Mouse (Mus musculus): ENCODE results near the gene Pou4f2.

Pou4f2 gene

DNA sequence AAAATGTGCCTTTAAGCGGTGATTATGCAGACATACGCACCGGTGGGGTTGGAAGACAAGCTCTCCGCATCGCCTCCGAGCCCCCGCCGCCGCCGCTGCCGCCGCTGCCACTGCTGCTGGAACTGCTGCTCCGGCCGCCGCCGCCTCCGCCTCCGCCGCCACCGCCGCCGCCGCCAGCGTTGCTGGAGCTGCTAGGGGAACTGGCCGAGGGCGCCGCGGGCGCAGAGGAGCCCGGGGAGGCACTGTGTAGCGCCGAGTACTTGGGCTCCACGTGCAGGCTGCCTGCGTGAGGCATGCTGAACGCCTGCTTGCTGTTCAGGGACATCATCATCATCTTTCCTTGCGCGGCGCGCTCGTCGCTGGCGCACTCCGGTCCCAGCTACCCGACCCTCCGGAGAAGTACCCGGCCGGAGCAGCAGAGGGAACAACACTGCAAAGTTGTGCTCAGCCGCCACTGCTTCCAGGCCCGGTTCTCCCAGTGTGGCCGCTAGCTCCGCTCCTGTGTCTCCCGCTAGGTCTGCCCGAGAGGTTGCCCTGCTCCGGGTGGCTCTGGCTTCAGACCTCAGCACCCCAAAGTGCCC, at the start of gene Pou4f2:
Pou4f2 (minus strand) TSS at position 575 of the 581 bp plus-strand sequence.
- no peak for DNase-seq

DNA sequence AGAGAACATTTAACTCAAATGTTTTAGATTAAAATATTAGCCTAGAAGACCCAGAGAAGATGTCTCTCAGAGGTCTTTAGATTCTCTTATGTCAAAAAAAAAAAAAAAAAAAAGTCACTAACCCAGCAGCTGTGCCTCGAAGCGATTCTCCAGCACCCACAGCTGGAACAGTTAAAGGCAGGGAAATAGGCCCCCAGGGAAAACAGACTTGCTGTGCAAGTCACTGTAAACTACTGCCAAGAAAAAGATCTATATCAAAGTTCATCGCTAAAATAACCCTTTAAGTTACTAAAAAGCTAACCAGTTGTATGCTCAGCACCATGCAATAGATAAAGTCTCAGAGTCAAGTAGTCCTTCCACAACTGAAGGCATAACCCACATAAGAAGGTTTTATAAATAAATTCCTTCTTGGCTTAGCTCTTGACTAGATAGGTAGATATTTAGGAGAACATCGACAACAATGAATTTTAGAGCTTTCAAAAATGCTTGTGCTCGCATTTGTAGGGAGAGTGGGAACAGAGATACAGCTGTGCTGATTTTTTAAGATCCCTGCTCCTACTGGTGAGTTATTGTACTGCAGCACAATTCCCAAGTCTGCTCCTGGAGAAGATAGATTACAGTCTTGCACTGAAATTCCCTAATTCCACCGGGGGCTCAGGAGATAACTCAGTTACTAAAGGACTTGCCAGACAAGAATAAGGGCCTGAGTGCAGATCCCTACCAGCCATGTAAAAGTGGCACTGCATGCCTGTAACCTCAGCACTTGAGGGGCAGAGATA, 40.8 kb upstream of the Pou4f2 start:
- no peak for DNase-seq

DNA sequence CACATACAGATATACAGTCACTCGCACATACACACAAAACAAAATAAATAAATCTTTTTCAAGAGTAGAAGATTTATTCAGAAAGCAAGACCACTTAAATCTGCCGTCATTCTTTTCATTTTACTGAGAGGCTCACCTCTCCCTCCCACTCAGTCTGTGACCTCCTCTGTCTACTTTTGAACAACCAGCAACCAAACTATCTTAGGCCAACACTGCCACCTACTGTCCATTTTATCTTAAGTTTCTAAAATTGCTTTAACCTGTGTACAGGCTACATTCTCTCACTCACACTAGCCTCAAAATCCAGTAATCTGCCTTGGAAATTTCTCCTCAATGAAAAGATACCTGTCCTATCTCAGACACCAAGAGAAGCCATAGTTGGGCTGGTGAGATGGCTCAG, 31.4 kb upstream of the Pou4f2 start:
- DNase-seq, result no peak

DNA sequence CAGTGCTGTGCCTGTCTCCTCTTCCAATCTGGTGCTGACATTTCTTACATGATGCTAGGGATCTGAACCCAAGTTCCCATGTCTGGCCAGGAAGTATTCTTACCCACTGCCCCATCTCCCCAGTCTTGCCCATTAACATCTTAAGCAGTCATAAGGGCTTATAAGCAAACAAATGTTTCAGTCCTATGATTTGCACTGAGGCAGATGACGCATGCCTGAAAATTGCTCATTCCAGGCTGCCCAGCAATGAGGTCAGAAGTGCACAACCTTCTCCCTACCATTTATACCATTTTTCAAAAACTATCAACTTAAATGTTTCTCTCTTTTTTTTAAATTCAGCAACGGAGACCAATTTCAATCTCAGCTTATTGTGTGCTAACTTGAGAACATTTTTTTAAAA, 27.5 kb upstream of the Pou4f2 start:
- DNase-seq, result no peak

DNA sequence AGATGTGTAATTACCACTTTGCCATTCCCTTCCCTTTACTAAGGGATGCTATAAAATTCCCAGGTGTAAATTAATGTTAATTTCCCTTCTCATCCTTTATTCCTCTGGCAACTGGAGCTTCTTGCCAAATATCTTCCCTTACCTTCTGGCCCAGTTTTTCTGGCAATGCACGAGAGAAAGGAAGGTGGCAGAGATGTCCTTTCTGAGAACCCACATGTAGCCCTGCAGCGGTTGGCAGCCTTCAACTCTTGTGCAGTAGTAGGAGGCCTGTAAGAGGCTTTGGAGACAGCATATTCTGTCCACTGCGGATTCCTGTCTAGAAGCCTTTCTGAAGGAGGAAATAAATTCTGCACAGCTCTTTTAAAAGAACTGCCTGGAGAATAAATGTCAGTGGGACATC, 20.0 kb upstream of the Pou4f2 start:
- DNase-seq, result no peak

DNA sequence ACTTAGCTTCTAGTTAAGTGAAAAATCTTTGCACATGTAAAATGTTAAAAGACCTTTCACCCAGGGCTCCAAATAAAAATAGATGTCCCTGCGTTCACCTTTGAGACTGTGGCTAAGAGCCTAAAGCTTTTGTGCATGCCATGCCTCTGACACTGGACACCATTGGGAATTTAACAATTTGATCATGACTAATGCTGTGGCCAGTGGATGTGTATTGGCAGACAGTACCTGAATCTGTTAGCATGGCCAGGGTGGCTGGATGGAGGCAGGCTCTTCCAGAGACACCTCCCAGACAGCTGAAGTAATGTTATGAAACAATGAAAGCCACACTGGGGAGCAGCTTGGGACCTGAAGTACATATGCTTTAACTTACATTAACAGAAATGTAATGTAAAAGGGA, 6.3 kb upstream of the Pou4f2 start:
- DNase-seq, result no peak

DNA sequence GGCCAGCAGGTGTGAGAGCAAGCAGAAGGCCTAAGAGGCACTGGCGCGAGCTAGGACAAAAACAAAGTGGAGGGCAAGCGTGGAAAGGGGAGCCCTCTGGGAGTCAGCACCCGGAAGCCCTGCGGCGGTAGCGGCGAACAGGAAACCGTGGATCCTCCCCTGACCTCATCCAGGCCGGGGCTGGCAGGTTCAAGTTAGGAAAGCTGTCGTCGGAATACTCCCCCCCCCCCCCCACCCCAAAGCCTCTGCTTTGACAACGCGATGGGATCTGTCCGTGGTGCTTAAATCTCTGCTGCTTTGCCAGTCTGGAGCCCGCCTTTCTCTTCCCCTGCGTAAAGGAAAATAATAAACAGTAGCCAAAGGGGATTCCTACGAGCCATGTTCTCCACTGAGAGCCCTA, 1.7 kb upstream of the Pou4f2 start:
- no peak for DNase-seq

DNA sequence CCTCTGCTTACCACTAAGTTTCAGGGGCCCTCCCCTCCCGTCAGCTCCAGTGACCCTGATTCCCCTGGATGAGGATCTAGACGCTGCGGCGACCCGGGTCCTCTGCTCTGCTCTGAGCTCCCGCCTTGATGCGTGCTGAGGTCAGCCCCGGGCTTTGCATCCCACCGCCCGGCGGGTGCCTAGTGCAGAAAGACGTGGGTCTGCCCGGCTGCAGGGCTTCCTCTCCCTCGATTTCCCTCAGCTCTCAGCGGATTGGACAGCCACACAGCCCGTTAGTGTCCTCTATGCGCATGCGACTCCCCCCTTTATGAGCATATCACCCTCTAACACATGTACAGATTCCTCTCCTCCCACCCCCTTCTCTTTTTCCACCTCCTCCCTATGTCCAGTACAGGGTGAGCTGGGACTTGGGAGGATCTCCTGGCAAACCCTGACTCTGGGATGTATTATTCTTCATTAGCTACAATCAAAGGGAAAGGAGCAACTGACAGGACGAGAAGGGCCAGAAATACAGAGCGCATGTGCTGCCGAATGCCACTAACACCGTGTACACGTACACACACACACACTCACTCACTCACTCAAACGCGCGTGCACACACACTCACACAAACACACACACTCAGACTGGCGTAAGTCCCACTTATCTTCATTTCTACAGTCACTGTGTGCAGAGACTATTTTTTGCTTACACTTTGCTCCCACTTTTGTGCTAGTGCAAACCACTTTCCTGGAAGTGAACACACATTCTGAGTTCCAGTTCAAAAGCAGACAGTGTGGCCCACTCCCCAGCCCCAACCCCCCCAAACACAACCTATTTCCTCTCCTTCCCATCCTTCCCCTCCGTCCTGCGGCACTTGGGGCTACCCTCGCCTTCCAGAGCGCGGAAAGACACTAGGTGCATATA, 948 bp upstream of the Pou4f2 start:
- no peak for DNase-seq

DNA sequence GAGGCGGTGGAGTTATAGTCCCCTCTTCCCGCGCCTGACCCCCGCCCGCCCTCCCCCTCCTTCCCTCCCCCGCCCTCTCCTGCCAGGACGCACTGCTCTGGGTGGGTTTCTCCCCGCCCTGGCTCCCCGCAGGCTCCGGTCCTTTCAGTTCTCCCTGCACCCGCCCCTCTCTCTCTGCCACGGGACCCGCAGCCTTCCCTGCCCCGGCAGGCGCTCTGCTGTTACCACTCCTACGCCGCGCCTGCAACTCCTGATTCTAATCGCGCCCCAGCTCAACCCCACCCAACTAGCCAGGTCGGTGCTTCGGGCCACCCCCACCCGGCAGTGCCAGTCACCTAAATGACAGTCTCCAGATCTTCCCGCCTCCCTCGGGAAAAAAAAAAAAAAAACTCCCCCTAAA, 216 bp upstream of the Pou4f2 start:
- DNase-seq, result no peak

DNA sequence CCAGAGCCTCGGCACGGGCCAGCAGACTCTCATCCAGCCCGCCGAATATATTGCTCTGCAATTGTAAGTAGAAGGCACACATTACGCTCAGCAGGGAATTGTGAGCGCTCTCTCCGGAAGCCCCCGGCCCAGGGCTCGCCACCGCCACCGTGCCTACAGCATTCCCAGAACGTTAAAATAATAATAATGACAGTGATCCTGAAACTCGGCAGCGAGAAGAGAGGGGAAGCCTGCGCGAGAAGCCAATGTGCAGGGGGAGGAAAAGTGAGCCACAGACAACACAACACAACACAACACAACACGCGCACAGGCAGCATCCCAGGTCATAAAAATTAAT, 853 bp downstream of the Pou4f2 start:
- no peak for DNase-seq

DNA sequence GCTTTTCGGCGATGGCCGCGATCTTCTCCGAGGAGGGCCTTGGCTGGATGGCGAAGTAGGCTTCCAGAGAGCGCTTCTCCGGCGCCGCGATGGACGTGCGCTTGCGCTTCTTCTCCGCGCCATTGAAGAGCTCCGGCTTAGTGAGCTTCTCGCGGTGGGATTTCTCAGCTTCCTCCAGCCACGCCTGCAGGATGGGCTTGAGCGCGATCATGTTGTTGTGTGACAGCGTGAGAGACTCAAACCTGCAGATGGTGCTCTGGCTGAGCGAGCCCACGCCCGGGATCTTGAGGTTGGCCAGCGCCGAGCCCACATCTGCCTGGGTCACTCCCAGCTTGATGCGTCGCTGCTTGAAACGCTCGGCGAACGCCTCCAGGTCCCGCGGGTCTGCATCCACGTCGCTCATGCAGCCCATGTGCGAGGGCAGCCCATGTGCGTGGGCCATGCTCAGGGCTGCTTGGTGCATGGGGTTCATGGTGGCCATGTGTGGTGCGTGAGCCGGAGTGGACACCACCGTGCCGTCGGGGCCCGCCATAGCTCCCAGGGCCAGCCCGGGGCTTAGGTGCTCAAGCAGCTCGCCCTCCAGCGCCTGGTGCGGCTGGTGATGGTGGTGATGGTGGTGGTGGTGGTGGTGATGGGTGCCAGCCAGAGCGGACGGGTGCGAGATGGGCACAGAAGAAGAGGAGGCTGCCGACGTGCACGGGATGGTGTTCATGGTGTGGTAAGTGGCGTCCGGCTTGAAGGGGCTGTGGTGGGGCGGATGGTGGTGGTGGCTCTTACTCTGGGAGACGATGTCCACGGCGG, 1.4 kb downstream of the Pou4f2 start:
- DNase-seq, result no peak

DNA sequence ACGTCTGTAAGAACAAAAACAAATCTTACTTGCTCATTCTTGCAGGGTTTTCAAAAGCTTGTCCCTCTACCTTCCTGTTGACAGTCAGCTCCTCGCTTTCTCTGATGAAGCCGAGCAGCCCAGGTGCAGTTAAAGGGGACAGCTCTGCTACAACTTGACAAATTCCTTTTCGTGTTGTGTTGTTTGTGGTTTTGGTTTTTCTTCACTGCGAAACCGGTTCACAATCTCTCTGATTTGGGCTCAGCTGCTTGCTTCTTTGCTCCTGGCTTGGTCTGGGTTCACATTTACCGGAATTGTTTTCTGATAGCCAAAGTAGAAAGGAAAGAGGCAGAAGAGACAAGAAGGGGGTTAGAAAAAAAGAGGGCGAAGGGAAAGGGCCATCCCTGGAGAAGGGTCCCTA, 2.1 kb downstream of the Pou4f2 start:
- DNase-seq, result no peak

DNA sequence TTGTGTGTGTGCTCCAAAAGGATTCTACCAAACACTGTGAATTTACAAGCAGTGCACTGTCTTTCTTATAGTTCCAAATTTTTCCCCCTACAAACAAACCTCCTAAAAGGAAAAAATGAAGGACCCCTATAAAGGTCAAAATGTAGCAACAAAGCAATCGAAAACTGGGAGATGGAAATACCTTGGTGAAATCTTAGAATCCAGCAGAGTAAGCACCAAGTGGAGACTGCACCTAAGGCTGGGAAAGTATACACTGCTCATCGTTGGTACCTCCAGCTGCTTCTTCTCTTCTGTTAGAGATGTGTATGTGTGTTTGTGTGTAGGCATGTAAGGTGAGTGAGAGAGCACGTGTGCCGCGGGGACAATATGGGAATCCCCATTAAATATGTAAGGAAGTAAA, 3.1 kb downstream of the Pou4f2 start:
- no peak for DNase-seq

DNA sequence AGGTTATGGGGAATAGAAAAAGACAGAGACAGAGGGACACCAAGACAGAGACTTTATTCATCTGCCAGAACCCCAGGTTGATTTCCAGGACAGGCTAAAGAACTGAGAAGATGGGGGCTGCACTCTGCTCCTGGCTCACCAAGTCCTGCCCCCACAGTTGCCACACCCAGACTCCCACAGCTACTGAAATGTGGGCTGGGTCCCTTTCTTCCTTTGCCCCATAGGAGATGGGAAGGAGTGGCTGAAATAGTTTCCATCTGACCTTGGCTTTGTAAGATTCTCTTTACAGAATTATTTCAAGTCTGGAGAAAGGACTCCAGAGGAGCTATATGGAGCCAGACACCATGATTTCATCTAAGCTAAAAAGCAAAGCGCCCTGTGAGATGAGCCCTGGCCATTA, 4.0 kb downstream of the Pou4f2 start:
- no peak for DNase-seq

DNA sequence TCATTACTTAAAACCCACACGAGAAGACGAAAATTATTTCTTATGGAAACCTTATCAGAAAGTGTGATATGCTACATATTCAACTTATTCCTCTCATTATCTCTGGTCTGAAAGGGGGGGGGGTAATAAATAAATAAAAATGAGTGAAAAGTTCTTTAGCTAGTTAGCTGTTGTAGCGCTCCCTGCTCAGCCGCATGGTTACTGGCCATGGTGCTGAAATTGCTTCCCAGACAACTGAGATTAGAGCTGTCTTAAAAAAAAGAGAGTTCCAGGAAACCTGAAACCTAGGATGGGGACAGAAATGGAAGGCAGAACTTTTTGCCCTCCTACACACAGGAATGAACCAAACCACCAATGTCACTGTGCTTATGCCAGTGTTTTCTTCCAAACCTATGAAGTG, 5.1 kb downstream of the Pou4f2 start:
- DNase-seq, result no peak

DNA sequence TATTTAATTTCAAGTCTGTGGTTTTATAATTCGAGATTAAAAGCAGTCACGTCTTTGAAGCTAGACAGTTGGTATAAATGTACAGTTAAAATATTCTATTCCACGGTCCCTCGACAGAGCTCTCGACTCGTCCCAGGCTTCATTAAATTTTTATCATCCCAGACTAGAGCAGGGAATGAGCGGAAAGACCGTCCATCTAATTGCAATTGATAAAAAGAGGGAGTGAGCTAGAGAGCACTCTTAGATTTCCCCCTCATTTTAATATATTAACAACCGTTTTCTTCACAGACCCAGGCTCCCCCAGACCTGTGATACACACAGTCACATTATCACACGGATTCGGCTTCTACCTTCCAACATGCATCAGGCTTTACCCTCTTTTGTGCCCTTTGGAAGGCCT, 8.3 kb downstream of the Pou4f2 start:
- no peak for DNase-seq

DNA sequence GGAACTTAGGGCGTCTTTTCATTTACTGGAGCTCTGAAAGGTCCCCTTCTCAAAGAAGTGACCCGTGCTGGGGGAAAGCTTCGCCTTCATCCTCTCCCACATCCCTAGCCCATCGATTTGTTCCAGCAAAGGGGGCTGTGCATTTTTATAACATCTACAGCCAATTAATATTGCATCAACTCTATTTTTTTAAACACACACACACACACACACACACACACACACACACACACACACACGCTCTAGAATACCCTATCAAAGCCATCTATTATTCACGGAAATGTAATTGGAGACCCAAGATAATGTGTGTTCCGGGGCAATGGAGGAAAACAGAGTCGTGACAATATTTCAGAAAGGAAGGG, 8.7 kb downstream of the Pou4f2 start:
- DNase-seq, result no peak

DNA sequence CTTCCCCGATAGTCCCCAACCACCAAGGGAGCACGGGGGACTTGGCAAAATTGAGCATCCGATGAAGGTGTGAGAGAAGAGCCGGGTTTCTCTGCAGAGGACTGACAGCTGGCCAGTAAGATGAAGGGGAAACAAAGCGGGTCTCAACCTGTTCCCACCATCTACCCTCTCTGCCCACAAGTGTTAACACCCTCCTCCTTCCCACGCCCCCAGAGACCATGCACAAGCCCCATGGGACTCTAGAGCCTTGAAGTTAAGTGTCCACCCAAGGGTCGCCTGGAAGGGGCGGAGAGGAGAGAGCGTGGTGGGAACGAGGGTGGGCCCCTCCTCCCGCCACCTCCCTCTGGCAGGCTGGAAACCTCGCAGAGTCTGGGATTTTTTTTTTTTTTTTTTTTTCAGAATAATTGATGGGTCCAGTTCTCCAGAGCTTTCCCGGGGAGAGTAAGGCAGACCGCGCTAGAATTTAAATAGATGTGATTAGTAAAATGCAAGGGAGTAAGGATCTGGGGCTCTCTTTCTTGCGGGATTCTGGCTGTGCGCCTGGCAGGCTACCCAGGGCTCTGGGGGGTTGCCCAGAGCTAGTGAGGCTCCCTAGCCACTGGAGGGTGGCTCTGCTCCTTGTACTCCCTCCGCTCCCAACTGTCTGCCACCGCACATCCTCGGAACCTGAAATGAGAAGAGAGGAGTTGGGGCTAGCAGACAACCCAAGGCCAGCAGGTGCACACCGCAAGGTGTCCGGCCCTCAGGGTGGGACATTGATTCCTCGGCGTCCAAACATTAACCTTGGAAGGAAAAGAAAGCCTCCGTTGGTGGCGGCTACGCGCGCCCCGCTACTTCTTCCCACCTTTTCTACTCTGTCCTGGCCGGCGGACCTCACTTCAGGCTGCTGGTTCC, 9.3 kb downstream of the Pou4f2 start:
- DNase-seq, result no peak

DNA sequence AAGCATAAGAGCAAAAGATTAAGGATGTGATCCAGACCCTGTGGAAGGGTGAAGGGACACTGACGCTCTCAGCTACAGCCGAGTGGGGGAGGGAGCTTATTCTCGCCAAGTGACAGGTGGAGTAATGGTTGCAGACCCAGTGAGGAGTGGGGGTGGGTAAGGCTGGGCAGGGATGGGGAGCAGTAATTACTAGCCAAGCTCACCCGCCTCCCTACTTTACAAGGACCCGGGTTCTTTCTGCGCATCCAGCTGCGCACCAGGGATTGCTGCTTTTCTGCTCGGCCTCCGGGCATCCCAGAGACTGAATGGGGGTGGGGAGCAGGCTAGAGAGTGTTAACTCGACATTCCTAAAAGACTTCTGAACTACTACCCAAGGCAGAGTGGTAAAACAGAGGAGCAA, 10.0 kb downstream of the Pou4f2 start:
- no peak for DNase-seq

DNA sequence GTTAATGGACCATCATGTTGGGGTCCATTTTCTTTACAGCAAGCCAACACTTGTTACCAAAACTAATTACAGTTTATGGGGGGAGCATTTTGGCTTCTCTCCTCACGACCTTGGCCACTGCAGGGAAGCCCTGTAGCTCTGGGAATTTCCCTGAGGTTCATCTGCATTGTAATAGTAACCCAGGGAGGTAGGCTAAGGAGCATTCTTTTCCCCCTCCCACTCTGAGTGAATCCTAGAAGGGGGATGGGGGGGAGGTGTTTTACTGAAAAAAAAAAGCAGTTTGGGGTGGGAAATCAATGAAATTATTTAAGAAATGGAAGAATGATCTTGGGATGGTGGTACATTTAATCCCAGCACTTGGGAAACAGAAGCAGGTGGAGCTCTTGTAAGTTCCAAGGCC, 12.5 kb downstream of the Pou4f2 start:
- DNase-seq, result no peak

DNA sequence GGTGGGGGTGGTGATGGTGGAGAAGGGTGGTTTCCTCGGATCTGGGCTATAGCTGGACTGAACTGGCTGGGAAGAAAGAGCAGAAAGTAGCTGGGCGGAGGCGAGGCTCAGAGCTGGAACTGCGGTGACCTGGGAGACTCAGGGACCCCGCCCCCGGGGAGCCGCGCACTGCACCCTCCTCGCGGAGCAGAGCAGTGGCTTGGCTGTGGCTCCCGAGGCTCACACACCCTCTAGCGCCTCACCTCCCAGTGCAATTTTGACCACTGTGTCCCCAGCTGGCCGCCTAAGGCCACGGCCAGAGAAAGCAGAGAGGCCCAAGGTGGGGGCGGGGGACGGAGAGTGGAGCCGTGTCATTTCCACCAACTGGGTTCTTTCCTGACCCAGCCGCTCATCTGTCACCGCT, 16.3 kb downstream of the Pou4f2 start:
- no peak for DNase-seq

DNA sequence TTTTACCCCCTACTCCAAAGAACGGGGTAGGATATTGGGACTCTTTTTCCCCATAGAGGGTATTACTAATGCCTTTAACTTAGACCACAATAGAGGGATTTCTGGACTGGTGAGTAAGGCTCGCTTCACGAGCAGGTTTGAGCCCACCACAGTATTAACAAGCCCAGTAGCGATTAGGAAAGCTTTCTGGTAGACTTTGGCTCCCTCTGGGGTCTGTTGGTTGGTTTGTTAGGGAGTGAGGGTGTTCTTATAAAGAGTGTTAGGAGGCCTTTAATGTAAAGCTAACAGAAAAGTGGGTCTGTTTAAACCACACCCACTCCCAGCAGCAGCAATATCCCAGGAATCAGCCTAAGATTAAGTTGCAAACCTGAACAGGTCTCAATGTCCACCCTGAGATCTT, 17.2 kb downstream of the Pou4f2 start:
- DNase-seq, result no peak

Measured in thymus, postnatal 14 days (tissue).